Comparison of ENCODE assay signal across 11 mouse cellular contexts in genomic region chr11:62209111-62209510, GRCm38 (mm10).
"Had no signal": no experiment of that assay in that cellular context is flagged by ENCODE, and none has a peak within 500 bp of the region (broad histone marks: within the 10 kb centered on the region; RNA-seq: fewer than 3 reads in every experiment).

No protein-coding gene starts in this region.

- H3K27ac ChIP-seq: limb, embryonic 15.5 days; liver, embryonic 12.5 days; midbrain, embryonic 15.5 days; neural tube, embryonic 12.5 days had no signal

- H3K36me3 ChIP-seq: limb, embryonic 15.5 days; lung, embryonic 15.5 days; midbrain, embryonic 15.5 days had no signal

- H3K9me3 ChIP-seq: limb, embryonic 15.5 days; liver, embryonic 12.5 days; lung, embryonic 15.5 days; midbrain, embryonic 15.5 days; neural tube, embryonic 12.5 days had no signal

- H3K4me1 ChIP-seq: limb, embryonic 15.5 days; midbrain, embryonic 15.5 days; neural tube, embryonic 12.5 days had no signal

- H3K27me3 ChIP-seq: limb, embryonic 15.5 days; liver, embryonic 12.5 days; lung, embryonic 15.5 days; midbrain, embryonic 15.5 days; neural tube, embryonic 12.5 days had no signal

- H3K4me3 ChIP-seq: limb, embryonic 15.5 days; liver, embryonic 12.5 days; lung, embryonic 15.5 days; midbrain, embryonic 15.5 days; neural tube, embryonic 12.5 days had no signal

- DNase-seq: kidney, adult 8-10 months; layer of hippocampus, adult 9-11 months; layer of hippocampus, postnatal 36 days; right cerebral cortex, adult 18-20 months; right cerebral cortex, postnatal 25 days; thymus, postnatal 4 days had no signal
